8 mouse cellular contexts compared by ENCODE assay signal in the genomic region with DNA sequence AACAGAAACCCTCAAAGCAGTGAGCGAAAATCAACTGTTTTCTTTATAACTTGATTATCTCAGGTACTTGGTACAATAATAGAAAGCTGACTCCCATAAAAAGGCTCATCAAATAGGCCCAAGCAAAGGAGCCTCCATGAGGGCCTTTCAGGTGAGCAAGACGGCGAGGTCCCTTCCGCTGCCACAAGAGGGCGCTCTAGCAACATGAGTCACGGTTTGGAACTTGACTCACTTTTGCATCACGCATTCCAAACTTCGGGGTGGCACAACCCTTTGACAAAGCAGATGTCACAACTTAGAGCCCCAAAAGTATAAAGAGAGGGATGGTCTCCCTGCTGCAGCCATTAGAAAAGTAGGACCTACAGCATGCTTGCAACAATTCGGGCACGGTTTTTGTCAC. TPM values are rescaled to one million over a fixed set of nuclear protein-coding genes. Genes with fewer than 3 reads are reported as not detected.
DNase-seq lines count a peak whose midpoint lies in the region; ATAC-seq and TF ChIP-seq lines count a peak whose summit lies in the region.

No protein-coding gene starts in this region.

- no peak overlapping the region for H3K4me2 ChIP-seq in forebrain, embryonic 13.5 days
- H3K4me2 ChIP-seq in heart, embryonic 12.5 days: 0 out of 2 replicates have a peak overlapping the region, but pooled peaks have one; percentile 23

- no peaks in the 10 kb centered on the region for H3K9me3 ChIP-seq in forebrain, embryonic 10.5 days
- H3K9me3 ChIP-seq in forebrain, embryonic 13.5 days (replicated peaks): no peaks in the 10 kb centered on the region
- H3K9me3 ChIP-seq in heart, embryonic 12.5 days (replicated peaks): no peaks in the 10 kb centered on the region

- no peaks in the 10 kb centered on the region for H3K27me3 ChIP-seq in forebrain, embryonic 10.5 days (ENCODE audit: poor library complexity, severe bottlenecking)
- no peaks in the 10 kb centered on the region for H3K27me3 ChIP-seq in forebrain, embryonic 13.5 days
- H3K27me3 ChIP-seq in heart, embryonic 12.5 days (replicated peaks): no peaks in the 10 kb centered on the region
- H3K27me3 ChIP-seq in spleen, adult 2 months (ENCODE audit: control insufficient read depth, insufficient read depth, low read length): no peaks in the 10 kb centered on the region

- peak; percentile 80 for DNase-seq in forebrain, embryonic 10.5 days (ENCODE audit: extremely low spot score, low spot score)
- peak; percentile 79 for DNase-seq in adrenal gland, adult 2 months
- DNase-seq in embryo, embryonic 11 days: peak; percentile 91
- peak; percentile 78 to 80 for DNase-seq in layer of hippocampus, postnatal 14 days (ENCODE audit: low spot score in 2 of 2)
- peak; percentile 76 for DNase-seq in lung, postnatal 25 days (ENCODE audit: low spot score)
- DNase-seq in spleen, adult 2 months (ENCODE audit: low read depth in 1 of 2, low spot score in 2 of 2): peak in 1 of 2 experiments; percentile 68

- H3K9ac ChIP-seq in forebrain, embryonic 13.5 days: no peak overlapping the region
- no peak overlapping the region for H3K9ac ChIP-seq in heart, embryonic 12.5 days

- no peak overlapping the region for H3K27ac ChIP-seq in forebrain, embryonic 10.5 days
- no peak overlapping the region for H3K27ac ChIP-seq in forebrain, embryonic 13.5 days
- no peak overlapping the region for H3K27ac ChIP-seq in heart, embryonic 12.5 days (ENCODE audit: poor library complexity, severe bottlenecking)
- no peak overlapping the region for H3K27ac ChIP-seq in spleen, adult 2 months (ENCODE audit: insufficient read depth, low read length)

- TF ChIP-seq POLR2A in spleen, adult 2 months (IDR thresholded peaks at IDR 0.05; ENCODE audit: low read depth, low read length): no peak

- no peak overlapping the region for H3K4me3 ChIP-seq in forebrain, embryonic 10.5 days
- no peak overlapping the region for H3K4me3 ChIP-seq in forebrain, embryonic 13.5 days
- no peak overlapping the region for H3K4me3 ChIP-seq in heart, embryonic 12.5 days
- no peak overlapping the region for H3K4me3 ChIP-seq in spleen, adult 2 months (ENCODE audit: extremely low read depth, insufficient read depth, insufficient read length)

- ATAC-seq in forebrain, embryonic 13.5 days: no peak
- no peak for ATAC-seq in heart, embryonic 12.5 days (ENCODE audit: insufficient number of reproducible peaks, low FRiP score)

- H3K4me1 ChIP-seq in forebrain, embryonic 10.5 days: no peaks in the 10 kb centered on the region
- no peaks in the 10 kb centered on the region for H3K4me1 ChIP-seq in forebrain, embryonic 13.5 days
- H3K4me1 ChIP-seq in heart, embryonic 12.5 days (replicated peaks): 0 out of 2 replicates have a peak, but pooled peaks cover 2% of the 10 kb centered on the region
- no peaks in the 10 kb centered on the region for H3K4me1 ChIP-seq in spleen, adult 2 months (ENCODE audit: control insufficient read depth, insufficient read depth, insufficient read length)

- H3K36me3 ChIP-seq in forebrain, embryonic 10.5 days (replicated peaks): no peaks in the 10 kb centered on the region
- no peaks in the 10 kb centered on the region for H3K36me3 ChIP-seq in forebrain, embryonic 13.5 days (ENCODE audit: poor library complexity, severe bottlenecking)
- H3K36me3 ChIP-seq in heart, embryonic 12.5 days: no peaks in the 10 kb centered on the region
- H3K36me3 ChIP-seq in spleen, adult 2 months (ENCODE audit: control insufficient read depth, insufficient read depth, low read length): no peaks in the 10 kb centered on the region

- WGBS in forebrain, embryonic 10.5 days: 21% methylated on average over 10 of the region's 10 CpGs
- WGBS in forebrain, embryonic 13.5 days: 18% methylated on average over 10 of the region's 10 CpGs
- WGBS in heart, embryonic 12.5 days: 15% methylated on average over 10 of the region's 10 CpGs
- WGBS in spleen, adult 2 months: 16% methylated on average over 10 of the region's 10 CpGs

- peak; percentile 95 for TF ChIP-seq CTCF in spleen, adult 2 months (IDR thresholded peaks at IDR 0.05; ENCODE audit: extremely low read depth, insufficient read depth, insufficient read length, insufficient replicate concordance)

RNA-seq across cellular contexts. Expression of a gene that starts 5.9 kb away (rescaled TPM):
- 10.4 and 12.0 TPM in 2 replicates for polyA plus RNA-seq in forebrain, embryonic 10.5 days (2016; fragmentation: Nextera tagmentation; extraction: Ambion mirVana)
- 16.2 and 16.8 TPM in 2 replicates for polyA plus RNA-seq in forebrain, embryonic 13.5 days (2015; fragmentation: Nextera tagmentation; extraction: Ambion mirVana)
- 1 to 10 TPM; 6.7 to 8.4 TPM for total RNA-seq in adrenal gland, adult 2 months (2021)
- 1.8 and 3.1 TPM in 2 replicates for polyA plus RNA-seq in adrenal gland, adult 2 months (2012; rRNA removed)
- polyA plus RNA-seq in heart, embryonic 12.5 days (2016; fragmentation: Nextera tagmentation; extraction: Ambion mirVana): 16.6 TPM in 2 replicates
- 10 to 100 TPM; 66.1 to 69.8 TPM for total RNA-seq in layer of hippocampus, postnatal 14 days (2021)
- 11.0 and 28.9 TPM in 2 replicates for polyA plus RNA-seq in spleen, adult 2 months (2012; rRNA removed)

RNA-seq across cellular contexts. Expression of a gene that starts 20.6 kb away (rescaled TPM):
- 14.7 and 15.7 TPM in 2 replicates for polyA plus RNA-seq in forebrain, embryonic 10.5 days (2016; fragmentation: Nextera tagmentation; extraction: Ambion mirVana)
- 13.8 and 14.2 TPM in 2 replicates for polyA plus RNA-seq in forebrain, embryonic 13.5 days (2015; fragmentation: Nextera tagmentation; extraction: Ambion mirVana)
- 10 to 100 TPM; 25.9 to 26.5 TPM for total RNA-seq in adrenal gland, adult 2 months (2021)
- polyA plus RNA-seq in adrenal gland, adult 2 months (2012; rRNA removed): 8.5 and 15.2 TPM in 2 replicates
- 17.0 and 17.4 TPM in 2 replicates for polyA plus RNA-seq in heart, embryonic 12.5 days (2016; fragmentation: Nextera tagmentation; extraction: Ambion mirVana)
- total RNA-seq in layer of hippocampus, postnatal 14 days (2021): 10 to 100 TPM; 31.2 to 33.9 TPM
- 10.1 and 10.9 TPM in 2 replicates for polyA plus RNA-seq in spleen, adult 2 months (2012; rRNA removed)
